Mouse (Mus musculus): ENCODE results near the gene U2af1. TPM values are rescaled to one million over a fixed set of nuclear protein-coding genes. Genes with fewer than 3 reads are reported as not detected.

Gene U2af1
- total RNA-seq, 2 experiments from 2014 or later = 21.9 to 69.0 TPM

DNA sequence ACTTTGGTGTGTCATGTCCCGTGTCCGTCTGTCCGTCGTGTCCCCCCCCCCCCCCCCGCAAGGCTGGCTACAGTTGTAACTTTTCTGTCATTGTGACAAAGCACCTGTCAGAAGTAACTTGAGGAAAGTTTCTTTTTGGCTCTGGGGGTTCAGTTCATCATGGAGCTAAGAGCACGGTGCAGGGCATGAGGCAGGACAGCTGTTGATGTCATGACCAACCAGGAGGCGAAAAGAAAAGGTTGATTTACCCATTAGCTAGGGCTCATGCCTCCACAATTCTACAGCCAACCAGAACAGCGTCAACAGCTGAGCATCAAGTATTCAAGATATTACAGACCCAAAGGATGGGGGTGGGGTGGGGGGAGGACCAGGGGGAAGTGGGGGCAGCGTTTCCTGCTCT lies 9.6 kb upstream of the U2af1 start:
- ATAC-seq (replicated peaks; ENCODE audit: low FRiP score, poor library complexity, severe bottlenecking) = no peak

DNA sequence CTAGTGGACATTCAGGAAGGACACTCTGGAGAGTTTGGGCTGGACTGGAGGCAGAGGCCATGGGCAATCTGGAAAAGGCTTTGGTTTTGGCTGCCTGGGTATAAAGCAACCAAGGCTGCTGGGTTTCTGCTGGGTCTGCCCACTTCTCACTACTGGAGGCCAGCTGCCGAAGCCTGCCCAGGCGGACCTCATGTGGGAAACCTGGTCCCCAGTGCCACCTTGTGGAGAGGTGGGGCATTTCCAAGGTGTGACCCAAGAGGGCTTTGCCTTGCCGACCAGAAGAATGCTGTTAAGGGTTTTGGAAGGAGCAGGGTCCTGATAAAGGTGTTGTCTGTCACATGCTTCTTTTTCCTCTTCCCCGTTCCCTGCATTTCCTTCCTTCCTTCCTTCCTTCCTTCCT lies 6.1 kb upstream of the U2af1 start:
- peak; percentile 88 for ATAC-seq (replicated peaks; ENCODE audit: low FRiP score, poor library complexity, severe bottlenecking)

DNA sequence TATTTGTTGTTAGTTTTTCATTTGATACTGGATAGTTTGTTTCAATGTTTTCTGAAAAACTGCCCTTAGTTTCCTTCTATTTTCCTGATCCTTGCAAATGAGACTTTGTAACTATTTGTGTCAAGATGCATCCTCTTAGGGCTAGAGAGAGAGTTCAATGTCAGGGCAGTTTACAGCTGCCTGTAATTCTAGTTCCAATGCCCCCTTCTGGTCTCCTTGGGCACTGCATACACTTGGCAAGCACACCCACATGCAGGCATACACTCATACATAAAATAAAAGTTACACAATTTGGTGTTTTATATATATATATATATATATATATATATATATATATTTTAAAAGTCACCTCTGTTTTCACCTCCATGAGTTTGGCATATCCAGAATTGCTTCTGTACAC lies 4.2 kb upstream of the U2af1 start:
- no peak for ATAC-seq (replicated peaks; ENCODE audit: low FRiP score, poor library complexity, severe bottlenecking)

GRCm38 (mm10) chr17:31660661-31661250 lies 2.1 kb upstream of the U2af1 start:
- no peak for ATAC-seq (replicated peaks; ENCODE audit: low FRiP score, poor library complexity, severe bottlenecking)

DNA sequence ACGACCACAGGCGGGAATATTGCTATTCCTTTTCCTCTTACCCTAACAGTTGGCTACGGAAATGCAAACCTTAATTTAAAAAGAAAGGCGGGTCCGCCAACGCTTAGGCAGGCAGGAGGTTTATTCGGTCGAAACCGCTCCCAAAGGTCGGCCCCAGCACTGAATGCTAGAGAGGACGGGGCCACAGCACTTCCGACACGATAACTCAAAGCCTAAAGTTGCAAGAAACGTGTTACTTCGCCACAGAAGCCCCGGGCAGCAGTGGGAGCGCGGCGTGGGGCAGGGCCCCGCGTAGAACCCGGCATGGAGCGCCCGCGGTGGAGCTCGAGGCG lies 590 bp downstream of the U2af1 start:
- ATAC-seq (replicated peaks; ENCODE audit: low FRiP score, poor library complexity, severe bottlenecking) = no peak

DNA sequence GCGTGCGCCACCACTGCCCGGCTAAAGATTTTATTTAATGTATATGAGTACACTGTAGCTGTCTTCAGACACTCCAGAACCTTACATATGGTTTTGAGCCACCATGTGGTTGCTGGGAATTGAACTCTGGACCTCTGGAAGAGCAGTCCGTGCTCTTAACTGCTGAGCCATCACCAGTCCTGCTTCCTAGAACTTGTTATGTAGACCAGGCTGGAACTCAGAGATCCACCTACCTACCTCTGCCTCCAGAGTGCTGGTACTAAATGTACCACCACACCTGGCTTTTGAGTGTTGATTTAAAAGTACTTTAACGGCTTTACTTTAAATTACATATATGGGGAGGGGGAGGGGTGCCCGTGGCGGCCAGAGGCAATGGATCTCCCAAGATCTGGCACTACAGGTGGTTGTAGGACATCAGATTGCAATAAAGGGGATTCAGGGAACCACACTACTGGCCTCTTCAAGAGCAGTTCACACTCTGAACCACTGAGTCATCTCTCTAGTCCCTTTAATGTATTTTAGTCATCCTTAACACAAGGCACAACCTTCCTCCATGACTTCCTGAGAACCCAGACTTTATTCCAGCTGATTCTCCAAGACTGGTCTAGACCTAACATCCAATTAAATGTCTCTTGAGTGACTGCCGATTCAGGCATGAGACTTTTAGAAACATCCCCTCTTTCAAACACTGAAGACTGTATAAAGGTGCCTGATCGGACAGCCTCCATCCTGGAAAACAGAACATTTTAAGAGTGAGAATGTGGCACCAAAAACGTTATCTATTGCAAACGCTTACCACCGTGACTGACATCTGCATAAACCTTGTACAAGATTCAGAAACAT lies 1.3 kb downstream of the U2af1 start:
- no peak for ATAC-seq (replicated peaks; ENCODE audit: low FRiP score, poor library complexity, severe bottlenecking)

DNA sequence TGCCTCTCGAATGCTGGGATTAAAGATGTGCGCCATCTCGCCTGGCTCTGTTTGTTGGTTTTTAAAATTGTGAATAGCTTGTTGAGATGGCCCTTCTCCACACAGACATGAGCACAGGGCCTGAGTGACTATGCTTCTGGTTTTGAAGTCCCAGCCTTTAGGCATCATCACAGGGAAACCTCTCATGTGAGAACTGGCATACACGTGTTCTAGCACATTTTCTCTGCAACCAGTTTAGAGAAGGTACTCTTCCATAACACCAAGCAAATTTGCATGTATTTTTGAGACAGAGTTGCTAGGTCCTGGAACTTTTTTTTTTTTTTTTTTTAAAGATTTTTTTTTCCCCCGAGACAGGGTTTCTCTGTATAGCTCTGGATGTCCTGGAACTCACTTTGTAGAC lies 2.0 kb downstream of the U2af1 start:
- no peak for ATAC-seq (replicated peaks; ENCODE audit: low FRiP score, poor library complexity, severe bottlenecking)

GRCm38 (mm10) chr17:31655366-31655765 lies 3.3 kb downstream of the U2af1 start:
- ATAC-seq (replicated peaks; ENCODE audit: low FRiP score, poor library complexity, severe bottlenecking) = no peak

GRCm38 (mm10) chr17:31653277-31653676 lies 5.4 kb downstream of the U2af1 start:
- ATAC-seq (replicated peaks; ENCODE audit: low FRiP score, poor library complexity, severe bottlenecking) = no peak

DNA sequence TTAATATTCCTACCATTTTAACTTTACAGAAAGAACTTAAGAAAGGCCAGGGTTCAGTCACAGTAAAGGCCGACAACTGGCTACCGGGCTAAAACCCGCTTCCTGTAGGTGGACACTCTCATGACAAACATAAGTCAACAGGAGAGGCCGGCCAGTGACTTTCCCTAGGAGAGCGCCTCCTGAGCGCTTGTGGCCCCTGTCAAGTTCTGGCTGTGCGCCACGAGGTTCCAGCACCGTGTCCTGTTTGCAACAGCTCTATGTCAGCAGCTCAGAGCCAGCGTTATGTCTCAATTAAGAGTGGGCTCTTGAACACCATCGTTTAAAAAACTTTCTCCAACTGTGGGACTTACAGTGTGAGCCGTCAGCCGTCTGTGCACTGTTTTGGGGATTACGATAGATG lies 6.5 kb downstream of the U2af1 start:
- no peak for ATAC-seq (replicated peaks; ENCODE audit: low FRiP score, poor library complexity, severe bottlenecking)

DNA sequence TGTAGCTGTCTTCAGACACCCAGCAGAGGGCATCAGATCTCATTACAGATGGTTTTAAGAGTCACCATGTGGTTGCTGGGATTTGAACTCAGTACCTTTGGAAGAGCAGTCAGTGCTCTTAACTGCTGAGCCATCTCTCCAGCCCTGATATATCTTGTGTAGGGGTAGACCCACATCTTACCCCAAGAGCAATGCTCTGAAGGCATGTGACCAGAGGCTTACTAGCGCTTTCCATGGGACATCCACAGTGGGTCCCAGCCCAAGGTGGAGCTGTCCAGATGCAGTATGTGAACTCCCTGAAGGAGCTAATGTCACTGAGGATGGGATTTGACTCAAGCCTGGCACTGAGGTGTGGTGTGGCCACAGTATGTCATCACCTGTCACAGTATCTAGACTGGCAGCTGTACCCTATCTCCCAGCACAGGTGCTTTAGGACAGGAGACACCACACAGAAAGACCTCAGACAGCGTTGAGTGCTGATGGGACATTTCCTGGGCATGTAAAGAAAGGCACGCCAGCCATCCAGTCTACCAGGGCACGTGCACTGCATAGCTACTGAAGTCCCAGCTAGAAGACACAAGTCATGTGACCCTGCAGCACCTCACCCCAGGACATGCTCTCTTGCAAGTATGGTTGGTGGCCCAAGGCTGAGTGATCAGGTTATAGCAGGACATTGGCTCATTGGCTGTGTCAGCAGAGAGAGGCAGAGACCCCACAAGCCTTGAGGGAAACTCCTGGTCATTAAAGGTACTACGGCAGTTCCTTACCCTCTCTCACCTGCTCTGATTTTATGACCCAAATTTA lies 12.3 kb downstream of the U2af1 start:
- ATAC-seq (replicated peaks; ENCODE audit: low FRiP score, poor library complexity, severe bottlenecking) = no peak

DNA sequence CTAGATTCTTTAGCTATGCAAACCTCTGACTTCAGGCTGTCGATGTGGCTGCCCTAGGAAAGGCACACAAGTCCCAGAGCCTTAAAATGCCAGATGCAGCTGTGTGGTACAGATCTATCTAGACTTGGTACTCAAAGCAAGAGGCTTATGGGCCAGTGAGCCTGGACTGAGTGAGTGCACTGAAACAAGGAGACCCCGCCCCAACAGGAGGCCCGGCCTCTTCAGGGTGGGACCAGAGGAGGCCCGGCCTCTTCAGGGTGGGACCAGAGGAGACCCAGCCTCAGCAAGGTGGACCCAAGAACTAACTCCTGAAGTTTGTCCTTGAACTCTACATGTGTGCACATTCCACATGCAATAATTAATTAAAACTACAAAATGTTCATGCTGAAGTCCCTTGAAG lies 15.8 kb downstream of the U2af1 start:
- ATAC-seq (replicated peaks; ENCODE audit: low FRiP score, poor library complexity, severe bottlenecking) = no peak

GRCm38 (mm10) chr17:31642331-31642730 lies 16.4 kb downstream of the U2af1 start:
- ATAC-seq (replicated peaks; ENCODE audit: low FRiP score, poor library complexity, severe bottlenecking) = no peak

- ATAC-seq (replicated peaks; ENCODE audit: low FRiP score, poor library complexity, severe bottlenecking) = no peak
These were observed 19.0 kb downstream of the U2af1 start for GRCm38 (mm10) chr17:31639651-31640050.

GRCm38 (mm10) chr17:31637866-31638570 lies 20.7 kb downstream of the U2af1 start:
- no peak for ATAC-seq (replicated peaks; ENCODE audit: low FRiP score, poor library complexity, severe bottlenecking)

GRCm38 (mm10) chr17:31636942-31637811 lies 21.5 kb downstream of the U2af1 start, which contains the start of gene Cbs:
Gene Cbs (minus strand): TSS chr17:31637238.
- ATAC-seq (replicated peaks; ENCODE audit: low FRiP score, poor library complexity, severe bottlenecking) = no peak

GRCm38 (mm10) chr17:31636277-31636941 lies 22.3 kb downstream of the U2af1 start:
- no peak; the same call in 1 of the 2 replicates for ATAC-seq (replicated peaks; ENCODE audit: low FRiP score, poor library complexity, severe bottlenecking)

DNA sequence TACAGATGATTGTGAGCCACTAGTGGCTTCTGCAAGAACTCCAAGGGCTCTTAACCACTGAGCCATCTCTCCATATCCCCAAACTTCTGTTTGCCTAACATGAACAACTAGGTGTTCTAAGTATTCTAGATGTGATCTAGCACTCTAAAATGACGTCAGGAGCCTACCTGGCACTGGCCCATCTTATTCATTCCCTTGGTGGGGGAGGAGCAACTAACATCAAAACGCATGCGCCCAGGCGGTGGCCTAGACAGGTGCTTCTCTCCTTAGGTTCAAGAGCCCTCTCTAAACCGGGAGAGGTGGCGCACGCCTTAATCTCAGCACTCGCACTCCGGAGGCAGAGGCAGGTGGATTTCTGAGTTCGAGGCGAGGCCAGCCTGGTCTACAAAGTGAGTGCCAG lies 22.9 kb downstream of the U2af1 start:
- no peak for ATAC-seq (replicated peaks; ENCODE audit: low FRiP score, poor library complexity, severe bottlenecking)

DNA sequence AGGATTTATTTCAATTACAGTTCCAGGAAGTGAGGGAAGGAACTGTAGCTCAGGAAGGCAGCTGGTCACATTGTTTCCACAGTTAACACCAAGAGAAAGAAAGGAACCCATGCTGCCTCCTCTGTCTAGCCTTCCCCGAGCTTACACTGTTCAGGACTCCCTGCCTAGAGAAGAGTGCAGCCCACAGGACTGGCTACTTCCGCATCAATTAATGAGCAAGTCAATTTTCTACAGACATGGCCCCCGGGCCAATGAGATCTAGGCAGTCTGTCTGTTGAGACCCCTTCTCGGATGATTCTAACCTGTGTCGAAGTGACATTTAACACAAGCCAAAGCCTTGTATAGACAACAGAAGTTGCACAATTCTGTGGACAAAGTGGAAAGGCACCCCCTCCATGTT lies 23.8 kb downstream of the U2af1 start:
- no peak for ATAC-seq (replicated peaks; ENCODE audit: low FRiP score, poor library complexity, severe bottlenecking)
